Mouse (Mus musculus) hematopoietic stem cell, adult 5-6 weeks (primary cell): ENCODE measurements around the gene Bcr. TPM values are rescaled to one million over a fixed set of nuclear protein-coding genes. Genes with fewer than 3 reads are reported as not detected.
"Not testable (repeated sequence)": the region's sequence is repeated elsewhere in the genome, so short reads cannot be mapped to it uniquely, and the experiment has no call there.

Experiments
- ATAC-seq, 2 experiments: fragments of 125-278 bp in 1 of 2; replicated peaks in 1 of 2; 2 replicates each; pipeline ENCODE4 v1.8.0; 2016 to 2017; ENCODE audit warnings: inconsistent platforms in 2 of 2, mild to moderate bottlenecking in 2 of 2, moderate number of reproducible peaks in 2 of 2, low read depth in 1 of 2, moderate TSS enrichment in 1 of 2; ENCODE audit not compliant: low FRiP score in 2 of 2, poor library complexity in 2 of 2, severe bottlenecking in 2 of 2, insufficient read depth in 1 of 2, low TSS enrichment in 1 of 2
- total RNA-seq: library from RNA; stranded (forward); fragments of 172-1452, 232-1000 nt; gene quantifications from 2 replicates; pipeline ENCODE4 v1.2.3, GENCODE M21; 2017

Bcr gene
- total RNA-seq: 20.1 and 34.9 TPM in 2 replicates

GRCm38 (mm10) chr10:75060217-75060842, at the start of gene Bcr:
TSS of gene Bcr (plus strand) at chr10:75060592.
- ATAC-seq: peak; percentile 44 to 48

- no peak for ATAC-seq
Measured at GRCm38 (mm10) chr10:75010704-75011103, 49.7 kb upstream of the Bcr start.

- no peak for ATAC-seq
Measured at GRCm38 (mm10) chr10:75015465-75015864, 44.9 kb upstream of the Bcr start.

GRCm38 (mm10) chr10:75016481-75016880, 43.9 kb upstream of the Bcr start:
- ATAC-seq: no peak

GRCm38 (mm10) chr10:75020271-75020670, 40.1 kb upstream of the Bcr start:
- ATAC-seq: no peak

GRCm38 (mm10) chr10:75021138-75021537, 39.3 kb upstream of the Bcr start:
- ATAC-seq: peak; percentile 76 to 86

GRCm38 (mm10) chr10:75026491-75026890, 33.9 kb upstream of the Bcr start:
- no peak for ATAC-seq

- ATAC-seq: no peak
Measured at GRCm38 (mm10) chr10:75028743-75029142, 31.6 kb upstream of the Bcr start.

GRCm38 (mm10) chr10:75029677-75030076, 30.7 kb upstream of the Bcr start:
- ATAC-seq: no peak

- ATAC-seq: no peak
Measured at GRCm38 (mm10) chr10:75030234-75030633, 30.2 kb upstream of the Bcr start.

- no peak for ATAC-seq
Measured at GRCm38 (mm10) chr10:75031345-75032114, 28.9 kb upstream of the Bcr start.

GRCm38 (mm10) chr10:75032395-75032794, 28.0 kb upstream of the Bcr start, which contains the start of gene Rsph14:
TSS of gene Rsph14 (minus strand) at chr10:75032586.
- ATAC-seq: no peak

GRCm38 (mm10) chr10:75036883-75037379, 23.5 kb upstream of the Bcr start, which contains the start of gene Rab36:
TSS of gene Rab36 (plus strand) at chr10:75037058.
- ATAC-seq: peak; percentile 96

- ATAC-seq: not testable (repeated sequence)
Measured at GRCm38 (mm10) chr10:75042060-75042459, 18.3 kb upstream of the Bcr start.

- ATAC-seq: no peak
Measured at GRCm38 (mm10) chr10:75044459-75044858, 15.9 kb upstream of the Bcr start.

- ATAC-seq: no peak
Measured at GRCm38 (mm10) chr10:75045831-75046230, 14.6 kb upstream of the Bcr start.

- ATAC-seq: no peak
Measured at GRCm38 (mm10) chr10:75048711-75049110, 11.7 kb upstream of the Bcr start.

- no peak for ATAC-seq
Measured at GRCm38 (mm10) chr10:75051364-75052074, 8.9 kb upstream of the Bcr start.
